Mouse (Mus musculus) heart, embryonic 13.5 days (tissue): ENCODE data around the gene Gm21976. TPM values are rescaled to one million over a fixed set of nuclear protein-coding genes. Genes with fewer than 3 reads are reported as not detected.

Source experiments
- ATAC-seq: fragments of 200-750 bp; cut with Nextera tagmentation; 2 replicates; pipeline ENCODE4 v1.8.0; 2017; ENCODE audit warnings: moderate TSS enrichment; ENCODE audit not compliant: insufficient number of reproducible peaks, low FRiP score, low TSS enrichment; ENCODE audit errors: extremely low read depth
- H3K27ac ChIP-seq: fragments of 300-500 bp; sonication (generic); replicated peaks from 2 replicates; pipeline ENCODE4 v1.5.1; 2015; ENCODE audit warnings: moderate library complexity, mild to moderate bottlenecking, inconsistent platforms
- H3K27me3 ChIP-seq: fragments of 300-500 bp; sonication (generic); replicated peaks from 2 replicates; pipeline ENCODE4 v1.6.1; 2015; ENCODE audit warnings: mild to moderate bottlenecking, inconsistent platforms
- H3K36me3 ChIP-seq: fragments of 300-500 bp; sonication (generic); 2 replicates; pipeline ENCODE4 v1.6.1; 2015; ENCODE audit warnings: mild to moderate bottlenecking, inconsistent platforms
- H3K4me1 ChIP-seq: fragments of 300-500 bp; sonication (generic); 2 replicates; pipeline ENCODE4 v1.6.1; 2015; ENCODE audit warnings: inconsistent platforms
- H3K4me2 ChIP-seq: fragments of 300-500 bp; sonication (generic); 2 replicates; pipeline ENCODE4 v1.6.1; 2015; ENCODE audit warnings: inconsistent platforms, mild to moderate bottlenecking, moderate library complexity
- H3K4me3 ChIP-seq: fragments of 300-500 bp; sonication (generic); 2 replicates; pipeline ENCODE4 v1.5.1; 2015; ENCODE audit warnings: moderate library complexity, mild to moderate bottlenecking, inconsistent platforms
- H3K9ac ChIP-seq: fragments of 300-500 bp; sonication (generic); 2 replicates; pipeline ENCODE4 v1.6.1; 2015; ENCODE audit warnings: inconsistent platforms, mild to moderate bottlenecking, moderate library complexity
- H3K9me3 ChIP-seq: fragments of 300-500 bp; sonication (generic); 2 replicates; pipeline ENCODE4 v1.6.1; 2016; ENCODE audit warnings: inconsistent platforms
- WGBS: fragments of 180-500 bp; shearing (Covaris S2); methylation state at CpG from one replicate; pipeline ENCODE4 v1.1.7; 2015; ENCODE audit warnings: mixed read lengths; 5-methylcytosine and 5-hydroxymethylcytosine counted together
- polyA plus RNA-seq: library from polyadenylated mRNA; unstranded; fragments of >200 nt; fragmentation: Nextera tagmentation; extraction: Ambion mirVana; gene quantifications from 2 replicates; pipeline ENCODE4 v1.2.1, GENCODE M21; 2015

Gene Gm21976
- polyA plus RNA-seq, result not detected in 2 replicates

- WGBS, result 75% methylated on average over 5 of the region's 5 CpGs
- no peak within 1 kb of the TSS for H3K4me2 ChIP-seq
- no peak within 1 kb of the TSS for H3K9ac ChIP-seq
- peaks cover 14% of the 10 kb centered on the region for H3K4me1 ChIP-seq
- peaks cover 6% of the 10 kb centered on the region for H3K36me3 ChIP-seq
- no peaks in the 10 kb centered on the region for H3K27me3 ChIP-seq
- no peak within 1 kb of the TSS for H3K27ac ChIP-seq
- no peaks in the 10 kb centered on the region for H3K9me3 ChIP-seq
- no peak for ATAC-seq
- H3K4me3 ChIP-seq, result no peak within 1 kb of the TSS
Measured at GRCm38 (mm10) chr13:98279686-98280085, at the start of gene Gm21976. Gene Gm21976 (plus strand): TSS chr13:98279887.

GRCm38 (mm10) chr13:98230511-98230910 lies 49.2 kb upstream of the Gm21976 start:
- H3K9ac ChIP-seq, result no peak overlapping the region
- H3K9me3 ChIP-seq, result no peaks in the 10 kb centered on the region
- WGBS, result 85% methylated on average over 1 of the region's 1 CpGs
- no peak overlapping the region for H3K4me2 ChIP-seq
- no peak for ATAC-seq
- no peaks in the 10 kb centered on the region for H3K4me1 ChIP-seq
- H3K27ac ChIP-seq, result no peak overlapping the region
- no peaks in the 10 kb centered on the region for H3K36me3 ChIP-seq
- no peaks in the 10 kb centered on the region for H3K27me3 ChIP-seq
- H3K4me3 ChIP-seq, result no peak overlapping the region

GRCm38 (mm10) chr13:98235451-98235850 lies 44.2 kb upstream of the Gm21976 start:
- no peaks in the 10 kb centered on the region for H3K27me3 ChIP-seq
- no peak overlapping the region for H3K4me2 ChIP-seq
- no peak overlapping the region for H3K27ac ChIP-seq
- H3K9ac ChIP-seq, result no peak overlapping the region
- H3K4me1 ChIP-seq, result no peaks in the 10 kb centered on the region
- WGBS, result 57% methylated on average over 6 of the region's 6 CpGs
- no peak overlapping the region for H3K4me3 ChIP-seq
- no peak for ATAC-seq
- no peaks in the 10 kb centered on the region for H3K36me3 ChIP-seq
- H3K9me3 ChIP-seq, result no peaks in the 10 kb centered on the region

GRCm38 (mm10) chr13:98239978-98240641 lies 39.6 kb upstream of the Gm21976 start:
- no peak overlapping the region for H3K4me3 ChIP-seq
- H3K9me3 ChIP-seq, result no peaks in the 10 kb centered on the region
- WGBS, result 18% methylated on average over 12 of the region's 12 CpGs
- 0 out of 2 replicates have a peak, but pooled peaks cover 12% of the 10 kb centered on the region for H3K27me3 ChIP-seq
- no peak overlapping the region for H3K27ac ChIP-seq
- no peak for ATAC-seq
- no peak overlapping the region for H3K9ac ChIP-seq
- peaks cover 3% of the 10 kb centered on the region; the same call in 1 of the 2 replicates for H3K4me1 ChIP-seq
- no peak overlapping the region for H3K4me2 ChIP-seq
- H3K36me3 ChIP-seq, result no peaks in the 10 kb centered on the region

- H3K9me3 ChIP-seq, result no peaks in the 10 kb centered on the region
- peaks cover 3% of the 10 kb centered on the region; the same call in 1 of the 2 replicates for H3K4me1 ChIP-seq
- no peaks in the 10 kb centered on the region for H3K36me3 ChIP-seq
- no peak overlapping the region for H3K9ac ChIP-seq
- no peak overlapping the region for H3K27ac ChIP-seq
- no peak overlapping the region for H3K4me3 ChIP-seq
- H3K4me2 ChIP-seq, result no peak overlapping the region
- ATAC-seq, result no peak
- 0 out of 2 replicates have a peak, but pooled peaks cover 12% of the 10 kb centered on the region for H3K27me3 ChIP-seq
- WGBS, result 62% methylated on average over 9 of the region's 9 CpGs
Measured at GRCm38 (mm10) chr13:98241531-98242282, 38.0 kb upstream of the Gm21976 start.

- Histone ChIP-seq H3K9ac (no peak overlapping the region), H3K27me3 (0 out of 2 replicates have a peak, but pooled peaks cover 12% of the 10 kb centered on the region), H3K27ac (no peak overlapping the region), H3K9me3 (no peaks in the 10 kb centered on the region), H3K36me3 (peaks cover 26% of the 10 kb centered on the region), H3K4me1 (peaks cover 3% of the 10 kb centered on the region; the same call in 1 of the 2 replicates), H3K4me2 (no peak overlapping the region), H3K4me3 (no peak overlapping the region)
- ATAC-seq, result no peak
- 53% methylated on average over 5 of the region's 5 CpGs for WGBS
Measured at GRCm38 (mm10) chr13:98244571-98245350, 34.9 kb upstream of the Gm21976 start.

GRCm38 (mm10) chr13:98245386-98245785 lies 34.3 kb upstream of the Gm21976 start:
- Histone ChIP-seq H3K27ac (no peak overlapping the region), H3K4me1 (peaks cover 3% of the 10 kb centered on the region; the same call in 1 of the 2 replicates), H3K4me3 (no peak overlapping the region), H3K9ac (no peak overlapping the region), H3K9me3 (no peaks in the 10 kb centered on the region), H3K27me3 (0 out of 2 replicates have a peak, but pooled peaks cover 12% of the 10 kb centered on the region), H3K36me3 (peaks cover 33% of the 10 kb centered on the region), H3K4me2 (no peak overlapping the region)
- WGBS, result 72% methylated on average over 7 of the region's 7 CpGs
- ATAC-seq, result no peak

GRCm38 (mm10) chr13:98249594-98249993 lies 30.1 kb upstream of the Gm21976 start:
- H3K4me3 ChIP-seq, result no peak overlapping the region
- no peaks in the 10 kb centered on the region for H3K27me3 ChIP-seq
- H3K36me3 ChIP-seq, result peaks cover 70% of the 10 kb centered on the region
- H3K4me2 ChIP-seq, result no peak overlapping the region
- no peaks in the 10 kb centered on the region for H3K9me3 ChIP-seq
- no peak overlapping the region for H3K9ac ChIP-seq
- ATAC-seq, result no peak
- no peak overlapping the region for H3K27ac ChIP-seq
- 86% methylated on average over 10 of the region's 10 CpGs for WGBS
- peaks cover under 1% of the 10 kb centered on the region; the same call in 1 of the 2 replicates for H3K4me1 ChIP-seq

GRCm38 (mm10) chr13:98254921-98255320 lies 24.8 kb upstream of the Gm21976 start:
- H3K36me3 ChIP-seq, result peaks cover 91% of the 10 kb centered on the region

GRCm38 (mm10) chr13:98262636-98263457 lies 16.8 kb upstream of the Gm21976 start, which contains the start of the genes Utp15 and Ankra2:
Gene Utp15 (minus strand): TSS chr13:98263041.
Gene Ankra2 (plus strand): TSS chr13:98263074.
- Histone ChIP-seq H3K27ac (peak within 1 kb of the TSS; percentile 96), H3K36me3 (peaks cover 34% of the 10 kb centered on the region), H3K4me2 (peak within 1 kb of the TSS; percentile 91), H3K27me3 (no peaks in the 10 kb centered on the region), H3K9ac (peak within 1 kb of the TSS; percentile 91), H3K4me3 (peak within 1 kb of the TSS; percentile 74), H3K9me3 (no peaks in the 10 kb centered on the region), H3K4me1 (peaks cover 23% of the 10 kb centered on the region)
- ATAC-seq, result peak; percentile 98
- 0% methylated on average over 71 of the region's 71 CpGs for WGBS

More at GRCm38 (mm10) chr13:98254921-98255320, 24.8 kb upstream of the Gm21976 start:
- no peak overlapping the region for H3K9ac ChIP-seq
- H3K4me3 ChIP-seq, result no peak overlapping the region
- 68% methylated on average over 9 of the region's 9 CpGs for WGBS
- H3K9me3 ChIP-seq, result no peaks in the 10 kb centered on the region
- H3K27ac ChIP-seq, result no peak overlapping the region
- ATAC-seq, result no peak
- no peak overlapping the region for H3K4me2 ChIP-seq
- H3K27me3 ChIP-seq, result no peaks in the 10 kb centered on the region
- H3K4me1 ChIP-seq, result no peaks in the 10 kb centered on the region
